Mouse (Mus musculus) heart, adult 2 months (tissue): ENCODE measurements at regions not wholly inside any gene's neighbourhood (a gene's known extent, or its start where the extent isn't known, plus 50 kb on each side); places are given as distances from the start of the nearest gene placed in this dataset.

ENCODE experiments used
- CTCF ChIP-seq: fragments of 200-600 bp; IDR thresholded peaks from 2 replicates; pipeline ENCODE4 v1.8.1; 2022; ENCODE audit warnings: antibody characterized with exemption, mild to moderate bottlenecking, moderate library complexity
- EP300 ChIP-seq: fragments of 200-500 bp; IDR thresholded peaks from 2 replicates; pipeline ENCODE4 v1.6.1; 2011; ENCODE audit warnings: low read depth, low read length, control low read depth; ENCODE audit not compliant: insufficient read depth
- POLR2A ChIP-seq: fragments of 200-500 bp; IDR thresholded peaks from 2 replicates; pipeline ENCODE4 v1.6.1; 2011; ENCODE audit warnings: mild to moderate bottlenecking, low read depth, low read length, control low read depth; ENCODE audit not compliant: insufficient read depth

DNA sequence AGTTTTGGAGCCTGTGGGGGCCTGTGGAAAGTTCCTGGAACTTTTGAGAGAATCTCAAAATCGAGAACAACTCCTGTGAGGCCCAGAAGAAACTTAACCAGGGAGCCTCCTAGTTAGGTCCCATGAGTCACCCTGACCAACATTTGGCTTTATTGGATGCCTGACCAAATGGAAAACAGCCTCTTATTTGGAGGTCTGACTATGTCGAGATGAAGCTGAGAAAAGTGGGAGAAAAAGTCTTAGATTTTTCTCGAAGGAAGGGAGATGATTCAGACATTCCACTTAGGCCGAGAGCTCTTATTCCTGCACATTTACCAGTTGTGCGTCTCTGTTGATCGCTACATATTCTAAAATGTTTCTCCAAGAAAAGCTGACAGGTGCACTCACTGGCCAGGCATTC lies 83.0 kb upstream of the E030018B13Rik start:
- TF ChIP-seq EP300 = no peak
- no peak for TF ChIP-seq CTCF
- TF ChIP-seq POLR2A = no peak
